Mouse (Mus musculus): ENCODE measurements around the gene Clcn2. TPM values are rescaled to one million over a fixed set of nuclear protein-coding genes. Genes with fewer than 3 reads are reported as not detected.

Gene Clcn2
- polyA plus RNA-seq, 1 experiment from 2014 or later = 25.4 TPM

GRCm38 (mm10) chr16:20677974-20678675 lies 39.4 kb downstream of the Clcn2 start:
- H3K9ac ChIP-seq (ENCODE audit: low read depth, low read length) = no peak overlapping the region
- H3K9me3 ChIP-seq (replicated peaks; ENCODE audit: control insufficient read depth, low read length, poor library complexity, severe bottlenecking) = no peaks in the 10 kb centered on the region
- no peak overlapping the region for H3K4me3 ChIP-seq (ENCODE audit: low read depth, low read length)
- ATAC-seq = no peak
- H3K27me3 ChIP-seq (ENCODE audit: control insufficient read depth, insufficient read depth, low read depth, low read length) = no peaks in the 10 kb centered on the region
- peaks cover 15% of the 10 kb centered on the region for H3K4me1 ChIP-seq (ENCODE audit: control insufficient read depth, insufficient read depth, low read length)
- WGBS = 74% methylated on average over 10 of the region's 10 CpGs
- no peak overlapping the region for H3K27ac ChIP-seq (ENCODE audit: low read length)
- peaks cover 66% of the 10 kb centered on the region for H3K36me3 ChIP-seq (ENCODE audit: control insufficient read depth, insufficient read depth, low read length)
- H3K4me2 ChIP-seq (ENCODE audit: low read length) = no peak overlapping the region

DNA sequence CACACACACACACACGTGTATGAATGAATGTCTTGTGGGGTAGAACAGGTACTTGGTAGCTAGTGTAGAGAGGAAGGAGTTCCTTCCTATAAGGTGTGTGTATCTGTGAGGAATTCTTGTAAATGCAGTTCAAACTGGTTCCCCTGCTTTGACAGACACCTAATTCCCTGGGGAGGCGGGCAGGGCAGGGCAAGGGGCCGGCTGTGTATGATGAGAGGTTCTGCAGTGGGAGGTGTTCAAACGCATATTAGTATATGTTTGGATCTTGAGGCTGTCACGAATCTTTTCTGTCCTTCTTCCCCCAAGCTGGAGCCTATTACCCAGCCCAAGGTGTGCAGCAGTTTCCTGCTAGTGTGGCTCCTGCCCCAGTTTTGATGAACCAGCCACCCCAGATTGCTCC lies 40.2 kb downstream of the Clcn2 start:
- Histone ChIP-seq H3K4me3 (ENCODE audit: low read depth, low read length) (no peak overlapping the region), H3K4me2 (ENCODE audit: low read length) (no peak overlapping the region), H3K27ac (ENCODE audit: low read length) (no peak overlapping the region), H3K36me3 (ENCODE audit: control insufficient read depth, insufficient read depth, low read length) (peaks cover 60% of the 10 kb centered on the region), H3K27me3 (ENCODE audit: control insufficient read depth, insufficient read depth, low read depth, low read length) (no peaks in the 10 kb centered on the region), H3K9me3 (replicated peaks; ENCODE audit: control insufficient read depth, low read length, poor library complexity, severe bottlenecking) (no peaks in the 10 kb centered on the region), H3K4me1 (ENCODE audit: control insufficient read depth, insufficient read depth, low read length) (peaks cover 15% of the 10 kb centered on the region), H3K9ac (ENCODE audit: low read depth, low read length) (no peak overlapping the region)
- no peak for ATAC-seq
- WGBS = 87% methylated on average over 5 of the region's 5 CpGs

GRCm38 (mm10) chr16:20676702-20677101 lies 40.8 kb downstream of the Clcn2 start:
- Histone ChIP-seq H3K9ac (ENCODE audit: low read depth, low read length) (no peak overlapping the region), H3K4me1 (ENCODE audit: control insufficient read depth, insufficient read depth, low read length) (peaks cover 19% of the 10 kb centered on the region), H3K27ac (ENCODE audit: low read length) (no peak overlapping the region), H3K4me3 (ENCODE audit: low read depth, low read length) (no peak overlapping the region), H3K4me2 (ENCODE audit: low read length) (no peak overlapping the region), H3K27me3 (ENCODE audit: control insufficient read depth, insufficient read depth, low read depth, low read length) (no peaks in the 10 kb centered on the region), H3K36me3 (ENCODE audit: control insufficient read depth, insufficient read depth, low read length) (peaks cover 53% of the 10 kb centered on the region), H3K9me3 (replicated peaks; ENCODE audit: control insufficient read depth, low read length, poor library complexity, severe bottlenecking) (no peaks in the 10 kb centered on the region)
- no peak for ATAC-seq
- 88% methylated on average over 4 of the region's 4 CpGs for WGBS

- H3K27me3 ChIP-seq (ENCODE audit: control insufficient read depth, insufficient read depth, low read depth, low read length) = no peaks in the 10 kb centered on the region
- H3K36me3 ChIP-seq (ENCODE audit: control insufficient read depth, insufficient read depth, low read length) = peaks cover 39% of the 10 kb centered on the region
- WGBS = 94% methylated on average over 6 of the region's 6 CpGs
- H3K4me3 ChIP-seq (ENCODE audit: low read depth, low read length) = no peak overlapping the region
- peaks cover 19% of the 10 kb centered on the region for H3K4me1 ChIP-seq (ENCODE audit: control insufficient read depth, insufficient read depth, low read length)
- H3K27ac ChIP-seq (ENCODE audit: low read length) = no peak overlapping the region
- no peaks in the 10 kb centered on the region for H3K9me3 ChIP-seq (replicated peaks; ENCODE audit: control insufficient read depth, low read length, poor library complexity, severe bottlenecking)
- H3K4me2 ChIP-seq (ENCODE audit: low read length) = no peak overlapping the region
- H3K9ac ChIP-seq (ENCODE audit: low read depth, low read length) = no peak overlapping the region
- ATAC-seq = no peak
Measured at GRCm38 (mm10) chr16:20675213-20675612, 42.3 kb downstream of the Clcn2 start.

DNA sequence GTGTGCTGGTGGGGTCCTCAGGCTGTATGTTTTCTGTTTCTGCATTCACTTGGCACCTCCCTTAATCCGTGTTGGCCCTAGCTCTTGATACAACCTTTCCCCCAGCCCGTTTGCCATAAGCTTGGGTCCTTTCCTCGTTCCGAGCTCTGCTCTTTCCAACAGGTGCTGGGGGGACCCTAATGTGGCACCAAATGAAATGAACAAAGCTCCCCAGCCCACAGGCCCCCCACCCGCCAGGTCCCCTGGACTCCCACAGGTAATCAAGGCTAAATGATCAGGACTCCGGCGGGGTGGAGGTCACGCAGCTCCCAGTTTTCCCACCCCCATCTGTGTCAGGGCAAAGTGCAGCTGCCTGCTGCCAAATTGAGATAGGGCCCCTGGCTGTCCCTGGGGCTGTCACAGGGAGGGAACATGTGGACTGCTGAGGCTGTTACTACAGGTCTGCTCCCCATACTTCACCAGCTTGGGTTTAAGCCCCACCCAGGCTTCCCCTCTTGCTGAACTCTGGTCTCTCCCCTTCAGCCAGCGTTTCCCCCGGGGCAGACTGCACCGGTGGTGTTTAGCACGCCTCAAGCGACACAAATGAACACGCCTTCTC lies 43.7 kb downstream of the Clcn2 start:
- H3K4me2 ChIP-seq (ENCODE audit: low read length) = peak overlapping the region; percentile 80
- peaks cover 26% of the 10 kb centered on the region for H3K36me3 ChIP-seq (ENCODE audit: control insufficient read depth, insufficient read depth, low read length)
- H3K27me3 ChIP-seq (ENCODE audit: control insufficient read depth, insufficient read depth, low read depth, low read length) = no peaks in the 10 kb centered on the region
- H3K9ac ChIP-seq (ENCODE audit: low read depth, low read length) = peak overlapping the region; percentile 98
- 16% methylated on average over 14 of the region's 14 CpGs for WGBS
- no peak; the same call in 1 of the 2 replicates for ATAC-seq
- H3K9me3 ChIP-seq (replicated peaks; ENCODE audit: control insufficient read depth, low read length, poor library complexity, severe bottlenecking) = no peaks in the 10 kb centered on the region
- H3K4me1 ChIP-seq (ENCODE audit: control insufficient read depth, insufficient read depth, low read length) = peaks cover 19% of the 10 kb centered on the region
- H3K4me3 ChIP-seq (ENCODE audit: low read depth, low read length) = peak overlapping the region; percentile 97
- peak overlapping the region; percentile 88; the same call in 1 of the 2 replicates for H3K27ac ChIP-seq (ENCODE audit: low read length)

GRCm38 (mm10) chr16:20672965-20673705 lies 44.4 kb downstream of the Clcn2 start:
- peak overlapping the region; percentile 80 for H3K4me2 ChIP-seq (ENCODE audit: low read length)
- ATAC-seq = peak; percentile 85
- peaks cover 19% of the 10 kb centered on the region for H3K4me1 ChIP-seq (ENCODE audit: control insufficient read depth, insufficient read depth, low read length)
- H3K9me3 ChIP-seq (replicated peaks; ENCODE audit: control insufficient read depth, low read length, poor library complexity, severe bottlenecking) = no peaks in the 10 kb centered on the region
- H3K9ac ChIP-seq (ENCODE audit: low read depth, low read length) = peak overlapping the region; percentile 98
- under 1% methylated on average over 39 of the region's 78 CpGs for WGBS
- peak overlapping the region; percentile 97 for H3K4me3 ChIP-seq (ENCODE audit: low read depth, low read length)
- H3K27ac ChIP-seq (ENCODE audit: low read length) = peak overlapping the region; percentile 88
- no peaks in the 10 kb centered on the region for H3K27me3 ChIP-seq (ENCODE audit: control insufficient read depth, insufficient read depth, low read depth, low read length)
- H3K36me3 ChIP-seq (ENCODE audit: control insufficient read depth, insufficient read depth, low read length) = peaks cover 22% of the 10 kb centered on the region

- peak overlapping the region; percentile 98 for H3K9ac ChIP-seq (ENCODE audit: low read depth, low read length)
- H3K4me2 ChIP-seq (ENCODE audit: low read length) = peak overlapping the region; percentile 80
- H3K27ac ChIP-seq (ENCODE audit: low read length) = peak overlapping the region; percentile 88
- H3K36me3 ChIP-seq (ENCODE audit: control insufficient read depth, insufficient read depth, low read length) = peaks cover 17% of the 10 kb centered on the region
- H3K4me1 ChIP-seq (ENCODE audit: control insufficient read depth, insufficient read depth, low read length) = peaks cover 19% of the 10 kb centered on the region
- no peaks in the 10 kb centered on the region for H3K9me3 ChIP-seq (replicated peaks; ENCODE audit: control insufficient read depth, low read length, poor library complexity, severe bottlenecking)
- peak; percentile 97 for ATAC-seq
- H3K27me3 ChIP-seq (ENCODE audit: control insufficient read depth, insufficient read depth, low read depth, low read length) = no peaks in the 10 kb centered on the region
- peak overlapping the region; percentile 97 for H3K4me3 ChIP-seq (ENCODE audit: low read depth, low read length)
- WGBS = under 1% methylated on average over 36 of the region's 38 CpGs
Measured at GRCm38 (mm10) chr16:20672500-20672902, 45.0 kb downstream of the Clcn2 start.

DNA sequence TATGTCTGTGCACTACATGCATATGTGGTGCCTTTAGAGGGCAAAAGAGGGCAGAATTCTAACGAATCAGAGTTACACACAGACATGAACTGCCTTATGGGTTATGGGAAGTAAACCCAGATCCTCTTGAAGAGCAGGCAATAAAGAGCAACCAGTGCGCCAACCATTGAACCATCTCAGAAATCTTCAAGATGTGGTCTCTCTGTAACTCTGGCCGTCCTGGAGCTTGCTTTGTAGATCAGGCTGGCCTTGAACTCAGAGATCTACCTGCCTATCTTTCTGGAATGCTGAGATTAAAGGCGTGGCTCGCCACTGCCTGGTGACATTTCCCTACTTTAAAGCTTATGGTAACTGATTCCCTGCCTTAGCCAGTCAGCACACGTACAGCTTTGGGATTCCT lies 45.7 kb downstream of the Clcn2 start:
- Histone ChIP-seq H3K9me3 (replicated peaks; ENCODE audit: control insufficient read depth, low read length, poor library complexity, severe bottlenecking) (no peaks in the 10 kb centered on the region), H3K4me3 (ENCODE audit: low read depth, low read length) (peak overlapping the region; percentile 97), H3K27me3 (ENCODE audit: control insufficient read depth, insufficient read depth, low read depth, low read length) (no peaks in the 10 kb centered on the region), H3K36me3 (ENCODE audit: control insufficient read depth, insufficient read depth, low read length) (peaks cover 12% of the 10 kb centered on the region), H3K9ac (ENCODE audit: low read depth, low read length) (no peak overlapping the region), H3K27ac (ENCODE audit: low read length) (no peak overlapping the region), H3K4me1 (ENCODE audit: control insufficient read depth, insufficient read depth, low read length) (peaks cover 19% of the 10 kb centered on the region), H3K4me2 (ENCODE audit: low read length) (peak overlapping the region; percentile 70)
- 26% methylated on average over 6 of the region's 6 CpGs for WGBS
- ATAC-seq = peak; percentile 22; the same call in 1 of the 2 replicates

DNA sequence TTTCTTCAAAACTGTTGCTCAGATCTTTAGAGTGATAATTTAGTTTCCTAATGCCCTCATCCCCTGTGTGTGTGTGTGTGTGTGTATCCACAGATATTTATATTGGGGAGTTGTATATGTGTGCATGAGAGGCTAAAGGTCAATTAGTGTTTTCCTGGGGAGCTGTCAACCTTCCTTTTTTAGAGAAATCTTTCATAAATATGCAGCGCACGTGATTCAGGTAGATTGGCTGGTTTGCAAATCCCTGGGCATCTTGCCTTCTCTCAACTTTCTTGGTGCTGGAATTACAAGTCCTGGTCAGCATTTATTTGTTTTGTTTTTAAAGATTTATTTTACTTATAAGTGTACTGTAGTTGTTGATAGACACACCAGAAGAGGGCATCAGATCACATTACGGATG lies 47.3 kb downstream of the Clcn2 start:
- Histone ChIP-seq H3K27ac (ENCODE audit: low read length) (no peak overlapping the region), H3K4me1 (ENCODE audit: control insufficient read depth, insufficient read depth, low read length) (peaks cover 19% of the 10 kb centered on the region), H3K36me3 (ENCODE audit: control insufficient read depth, insufficient read depth, low read length) (peaks cover 1% of the 10 kb centered on the region; the same call in 1 of the 2 replicates), H3K9ac (ENCODE audit: low read depth, low read length) (no peak overlapping the region), H3K9me3 (replicated peaks; ENCODE audit: control insufficient read depth, low read length, poor library complexity, severe bottlenecking) (no peaks in the 10 kb centered on the region), H3K4me2 (ENCODE audit: low read length) (no peak overlapping the region), H3K4me3 (ENCODE audit: low read depth, low read length) (no peak overlapping the region), H3K27me3 (ENCODE audit: control insufficient read depth, insufficient read depth, low read depth, low read length) (no peaks in the 10 kb centered on the region)
- no peak for ATAC-seq
- 92% methylated on average over 3 of the region's 3 CpGs for WGBS
